Mouse (Mus musculus) midbrain, embryonic 13.5 days (tissue): Measurements from ENCODE around the gene Kbtbd13. TPM values are rescaled to one million over a fixed set of nuclear protein-coding genes. Genes with fewer than 3 reads are reported as not detected.
A peak's percentile ranks its signal among the peaks of the same experiment; 100 is the strongest.

Experiments
- ATAC-seq: fragments of 200-750 bp; cut with Nextera tagmentation; 2 replicates; pipeline ENCODE4 v1.8.0; 2017; ENCODE audit warnings: mild to moderate bottlenecking, moderate TSS enrichment, moderate library complexity
- H3K27ac ChIP-seq: fragments of 300-500 bp; sonication (generic); 2 replicates; pipeline ENCODE4 v1.5.1; 2015; ENCODE audit warnings: inconsistent platforms, mild to moderate bottlenecking, moderate library complexity
- H3K27me3 ChIP-seq: fragments of 300-500 bp; sonication (generic); 2 replicates; pipeline ENCODE4 v1.6.1; 2015; ENCODE audit warnings: mild to moderate bottlenecking, inconsistent platforms
- H3K36me3 ChIP-seq: fragments of 300-500 bp; sonication (generic); 2 replicates; pipeline ENCODE4 v1.6.1; 2015; ENCODE audit warnings: mild to moderate bottlenecking, inconsistent platforms
- H3K4me1 ChIP-seq: fragments of 300-500 bp; sonication (generic); replicated peaks from 2 replicates; pipeline ENCODE4 v1.6.1; 2015; ENCODE audit warnings: inconsistent platforms
- H3K4me2 ChIP-seq: fragments of 300-500 bp; sonication (generic); replicated peaks from 2 replicates; pipeline ENCODE4 v1.6.1; 2015; ENCODE audit warnings: moderate library complexity, mild to moderate bottlenecking, inconsistent platforms
- H3K4me3 ChIP-seq: fragments of 300-500 bp; sonication (generic); replicated peaks from 2 replicates; pipeline ENCODE4 v1.5.1; 2015; ENCODE audit warnings: mild to moderate bottlenecking, inconsistent platforms
- H3K9ac ChIP-seq: fragments of 300-500 bp; sonication (generic); replicated peaks from 2 replicates; pipeline ENCODE4 v1.6.1; 2015; ENCODE audit warnings: mild to moderate bottlenecking, inconsistent platforms
- H3K9me3 ChIP-seq: fragments of 300-500 bp; sonication (generic); 2 replicates; pipeline ENCODE4 v1.6.1; 2016; ENCODE audit warnings: mild to moderate bottlenecking, inconsistent platforms
- WGBS: fragments of 180-500 bp; shearing (Covaris S2); methylation state at CpG from one replicate; pipeline ENCODE4 v1.1.7; 2015; 5-methylcytosine and 5-hydroxymethylcytosine counted together
- polyA plus RNA-seq: library from polyadenylated mRNA; unstranded; fragments of >200 nt; fragmentation: Nextera tagmentation; extraction: Ambion mirVana; gene quantifications from 2 replicates; pipeline ENCODE4 v1.2.1, GENCODE M21; 2015

Gene Kbtbd13
- polyA plus RNA-seq, 1 experiment from 2014 or later: 0.44 TPM

GRCm38 (mm10) chr9:65392638-65393364 is 1.3 kb upstream of the Kbtbd13 start:
- H3K27ac ChIP-seq: no peak overlapping the region
- H3K4me3 ChIP-seq: no peak overlapping the region
- H3K9ac ChIP-seq: no peak overlapping the region
- no peak overlapping the region for H3K4me2 ChIP-seq
- H3K36me3 ChIP-seq: no peaks in the 10 kb centered on the region
- ATAC-seq: no peak
- H3K9me3 ChIP-seq: no peaks in the 10 kb centered on the region
- WGBS: 33% methylated on average over 6 of the region's 6 CpGs
- H3K4me1 ChIP-seq: peaks cover 9% of the 10 kb centered on the region
- peaks cover 56% of the 10 kb centered on the region for H3K27me3 ChIP-seq

GRCm38 (mm10) chr9:65390752-65391612 is 470 bp downstream of the Kbtbd13 start:
- Histone ChIP-seq H3K4me2 (peak overlapping the region; percentile 54), H3K9ac (peak overlapping the region; percentile 42; the same call in 1 of the 2 replicates), H3K36me3 (no peaks in the 10 kb centered on the region), H3K4me1 (peaks cover 9% of the 10 kb centered on the region), H3K27me3 (peaks cover 56% of the 10 kb centered on the region), H3K4me3 (peak overlapping the region; percentile 41), H3K27ac (no peak overlapping the region), H3K9me3 (no peaks in the 10 kb centered on the region)
- ATAC-seq: peak; percentile 37
- 20% methylated on average over 90 of the region's 96 CpGs for WGBS

- peaks cover 8% of the 10 kb centered on the region for H3K4me1 ChIP-seq
- no peaks in the 10 kb centered on the region for H3K36me3 ChIP-seq
- H3K4me2 ChIP-seq: no peak overlapping the region
- no peak overlapping the region for H3K27ac ChIP-seq
- no peak for ATAC-seq
- no peak overlapping the region for H3K4me3 ChIP-seq
- peaks cover 34% of the 10 kb centered on the region for H3K27me3 ChIP-seq
- H3K9ac ChIP-seq: no peak overlapping the region
- WGBS: 41% methylated on average over 8 of the region's 8 CpGs
- no peaks in the 10 kb centered on the region for H3K9me3 ChIP-seq
Observed at GRCm38 (mm10) chr9:65386373-65387140, 4.9 kb downstream of the Kbtbd13 start.

GRCm38 (mm10) chr9:65384276-65384675 is 7.2 kb downstream of the Kbtbd13 start:
- WGBS: 62% methylated on average over 3 of the region's 3 CpGs
- no peak overlapping the region for H3K27ac ChIP-seq
- H3K4me2 ChIP-seq: no peak overlapping the region
- no peaks in the 10 kb centered on the region; the same call in 1 of the 2 replicates for H3K4me1 ChIP-seq
- H3K27me3 ChIP-seq: peaks cover 11% of the 10 kb centered on the region
- ATAC-seq: no peak
- no peak overlapping the region for H3K9ac ChIP-seq
- no peaks in the 10 kb centered on the region for H3K36me3 ChIP-seq
- H3K4me3 ChIP-seq: no peak overlapping the region
- no peaks in the 10 kb centered on the region for H3K9me3 ChIP-seq

- WGBS: 60% methylated on average over 3 of the region's 3 CpGs
- no peak overlapping the region for H3K4me3 ChIP-seq
- H3K9ac ChIP-seq: no peak overlapping the region
- no peak overlapping the region for H3K27ac ChIP-seq
- no peak for ATAC-seq
- H3K4me2 ChIP-seq: no peak overlapping the region
- H3K36me3 ChIP-seq: peaks cover 6% of the 10 kb centered on the region; the same call in 1 of the 2 replicates
- H3K9me3 ChIP-seq: no peaks in the 10 kb centered on the region
- no peaks in the 10 kb centered on the region; the same call in 1 of the 2 replicates for H3K4me1 ChIP-seq
- H3K27me3 ChIP-seq: no peaks in the 10 kb centered on the region
Observed at GRCm38 (mm10) chr9:65382751-65383097, 8.7 kb downstream of the Kbtbd13 start.

GRCm38 (mm10) chr9:65382031-65382750 is 9.3 kb downstream of the Kbtbd13 start:
- Histone ChIP-seq H3K4me1 (no peaks in the 10 kb centered on the region; the same call in 1 of the 2 replicates), H3K27me3 (no peaks in the 10 kb centered on the region), H3K4me2 (no peak overlapping the region), H3K9ac (no peak overlapping the region), H3K36me3 (peaks cover 11% of the 10 kb centered on the region), H3K9me3 (no peaks in the 10 kb centered on the region), H3K4me3 (no peak overlapping the region), H3K27ac (no peak overlapping the region)
- WGBS: 78% methylated on average over 6 of the region's 6 CpGs
- ATAC-seq: no peak

- Histone ChIP-seq H3K9ac (no peak overlapping the region), H3K27ac (no peak overlapping the region), H3K4me2 (no peak overlapping the region), H3K4me1 (no peaks in the 10 kb centered on the region), H3K9me3 (no peaks in the 10 kb centered on the region), H3K36me3 (peaks cover 20% of the 10 kb centered on the region), H3K4me3 (no peak overlapping the region), H3K27me3 (no peaks in the 10 kb centered on the region)
- 81% methylated on average over 4 of the region's 4 CpGs for WGBS
- no peak for ATAC-seq
Observed at GRCm38 (mm10) chr9:65381017-65381590, 10.3 kb downstream of the Kbtbd13 start.

GRCm38 (mm10) chr9:65375163-65375934 is 16.1 kb downstream of the Kbtbd13 start:
- Histone ChIP-seq H3K27me3 (no peaks in the 10 kb centered on the region), H3K4me2 (no peak overlapping the region), H3K36me3 (peaks cover 53% of the 10 kb centered on the region), H3K4me3 (no peak overlapping the region), H3K27ac (no peak overlapping the region), H3K9ac (no peak overlapping the region), H3K4me1 (no peaks in the 10 kb centered on the region), H3K9me3 (no peaks in the 10 kb centered on the region)
- no peak for ATAC-seq
- WGBS: 88% methylated on average over 9 of the region's 9 CpGs

GRCm38 (mm10) chr9:65374468-65375162 is 16.8 kb downstream of the Kbtbd13 start:
- no peak for ATAC-seq
- H3K36me3 ChIP-seq: peaks cover 53% of the 10 kb centered on the region
- 83% methylated on average over 5 of the region's 5 CpGs for WGBS
- no peak overlapping the region for H3K4me2 ChIP-seq
- no peaks in the 10 kb centered on the region for H3K9me3 ChIP-seq
- no peak overlapping the region for H3K9ac ChIP-seq
- no peaks in the 10 kb centered on the region for H3K27me3 ChIP-seq
- no peaks in the 10 kb centered on the region for H3K4me1 ChIP-seq
- H3K27ac ChIP-seq: no peak overlapping the region
- H3K4me3 ChIP-seq: no peak overlapping the region

GRCm38 (mm10) chr9:65372449-65372848 is 19.0 kb downstream of the Kbtbd13 start:
- Histone ChIP-seq H3K27ac (no peak overlapping the region), H3K4me3 (no peak overlapping the region), H3K4me1 (no peaks in the 10 kb centered on the region), H3K36me3 (peaks cover 49% of the 10 kb centered on the region), H3K9me3 (no peaks in the 10 kb centered on the region), H3K4me2 (no peak overlapping the region), H3K27me3 (no peaks in the 10 kb centered on the region), H3K9ac (no peak overlapping the region)
- 78% methylated on average over 4 of the region's 4 CpGs for WGBS
- ATAC-seq: no peak
